In genomic region chr8:105083449-105084050, GRCm38 (mm10) we compare ENCODE assay signal across 26 mouse cellular contexts. TPM values are rescaled to one million over a fixed set of nuclear protein-coding genes. Genes with fewer than 3 reads are reported as not detected.
A peak's percentile ranks its signal among the peaks of the same experiment; 100 is the strongest.
DNase-seq lines count a peak whose midpoint lies in the region; ATAC-seq lines count a peak whose summit lies in the region.
"Had no signal": no experiment of that assay in that cellular context is flagged by ENCODE, and none has a peak within 500 bp of the region (broad histone marks: within the 10 kb centered on the region; RNA-seq: fewer than 3 reads in every experiment).

Ces3b (plus strand) TSS chr8:105083753.

- intact Hi-C loops in heart, postnatal 10 days (cut with DNase I): no loop called here
- intact Hi-C loops in left cerebral cortex, postnatal 4 days (cut with DNase I): no loop called here

- H3K9me3 ChIP-seq in heart, embryonic 10.5 days: no peaks in the 10 kb centered on the region
- no peaks in the 10 kb centered on the region for H3K9me3 ChIP-seq in heart, embryonic 11.5 days (replicated peaks; ENCODE audit: control insufficient read depth, low read length)
- no peaks in the 10 kb centered on the region for H3K9me3 ChIP-seq in heart, embryonic 14.5 days (ENCODE audit: control insufficient read depth, low read length)
- H3K9me3 ChIP-seq in neural tube, embryonic 15.5 days (replicated peaks): no peaks in the 10 kb centered on the region
- H3K9me3 ChIP-seq: embryonic facial prominence, embryonic 12.5 days; forebrain, embryonic 12.5 days; hindbrain, embryonic 10.5 days; intestine, embryonic 15.5 days had no signal

- H3K9ac ChIP-seq in heart, embryonic 11.5 days (ENCODE audit: low read depth, low read length): no peak within 1 kb of the TSS
- no peak within 1 kb of the TSS for H3K9ac ChIP-seq in heart, embryonic 14.5 days (ENCODE audit: low read length)
- H3K9ac ChIP-seq in neural tube, embryonic 15.5 days (replicated peaks): no peak within 1 kb of the TSS
- H3K9ac ChIP-seq: embryonic facial prominence, embryonic 12.5 days; forebrain, embryonic 12.5 days; hindbrain, embryonic 14.5 days; intestine, embryonic 15.5 days had no signal

- 0 out of 2 replicates have a peak within 1 kb of the TSS, but pooled peaks have one; percentile 8 for H3K4me2 ChIP-seq in heart, embryonic 11.5 days
- peak within 1 kb of the TSS; percentile 38 for H3K4me2 ChIP-seq in heart, embryonic 14.5 days (ENCODE audit: low read length)
- no peak within 1 kb of the TSS for H3K4me2 ChIP-seq in neural tube, embryonic 15.5 days
- H3K4me2 ChIP-seq: embryonic facial prominence, embryonic 12.5 days; forebrain, embryonic 12.5 days; hindbrain, embryonic 14.5 days; intestine, embryonic 15.5 days had no signal

- H3K4me3 ChIP-seq in heart, embryonic 10.5 days: no peak within 1 kb of the TSS
- no peak within 1 kb of the TSS for H3K4me3 ChIP-seq in heart, embryonic 11.5 days (ENCODE audit: low read depth, low read length)
- no peak within 1 kb of the TSS for H3K4me3 ChIP-seq in heart, embryonic 14.5 days (ENCODE audit: control insufficient read depth in 1 of 2, insufficient read depth in 1 of 2, low read depth in 1 of 2, low read length in 2 of 2)
- no peak within 1 kb of the TSS for H3K4me3 ChIP-seq in neural tube, embryonic 15.5 days (replicated peaks)
- H3K4me3 ChIP-seq: embryonic facial prominence, embryonic 12.5 days; forebrain, embryonic 12.5 days; hindbrain, embryonic 10.5 days; intestine, embryonic 15.5 days had no signal

- peak; percentile 5 for DNase-seq in heart, adult 8-10 months (ENCODE audit: low spot score)
- DNase-seq in heart, embryonic 10.5 days (ENCODE audit: low spot score): no peak
- DNase-seq in heart, postnatal 10 days: peak; percentile 13 to 31
- no peak for DNase-seq in left cerebral cortex, postnatal 4 days
- DNase-seq: adrenal gland, postnatal 14 days; cerebellum, adult 11-12 months; cerebellum, adult 9-10 months; cerebellum, postnatal 25 days; gastrocnemius, postnatal 14 days had no signal

- no peaks in the 10 kb centered on the region for H3K36me3 ChIP-seq in heart, embryonic 10.5 days
- H3K36me3 ChIP-seq in heart, embryonic 11.5 days (ENCODE audit: control insufficient read depth, insufficient read depth, low read length): no peaks in the 10 kb centered on the region
- H3K36me3 ChIP-seq in heart, embryonic 14.5 days (ENCODE audit: control insufficient read depth, insufficient read depth, low read length): no peaks in the 10 kb centered on the region
- no peaks in the 10 kb centered on the region for H3K36me3 ChIP-seq in neural tube, embryonic 15.5 days
- H3K36me3 ChIP-seq: embryonic facial prominence, embryonic 12.5 days; forebrain, embryonic 12.5 days; hindbrain, embryonic 10.5 days; intestine, embryonic 15.5 days had no signal

- no peak within 1 kb of the TSS for H3K27ac ChIP-seq in heart, embryonic 10.5 days
- no peak within 1 kb of the TSS for H3K27ac ChIP-seq in heart, embryonic 11.5 days (ENCODE audit: low read depth, low read length)
- H3K27ac ChIP-seq in heart, embryonic 14.5 days (replicated peaks in 1 of 2; ENCODE audit: control insufficient read depth in 1 of 2, insufficient read depth in 1 of 2, low read depth in 2 of 2, low read length in 2 of 2): peak within 1 kb of the TSS in 1 of 2 experiments; percentile 37; a peak in 2 of 4 replicates
- no peak within 1 kb of the TSS for H3K27ac ChIP-seq in neural tube, embryonic 15.5 days (replicated peaks)
- H3K27ac ChIP-seq: embryonic facial prominence, embryonic 12.5 days; forebrain, embryonic 12.5 days; hindbrain, embryonic 10.5 days; hindbrain, embryonic 14.5 days; intestine, embryonic 15.5 days had no signal

- WGBS in heart, embryonic 10.5 days: 40% methylated on average over 7 of the region's 7 CpGs
- WGBS in heart, embryonic 11.5 days (ENCODE audit: insufficient replicate concordance): 43% methylated on average over 7 of the region's 7 CpGs
- WGBS in heart, embryonic 14.5 days: 24% methylated on average over 7 of the region's 7 CpGs
- 80% methylated on average over 7 of the region's 7 CpGs for WGBS in neural tube, embryonic 15.5 days

- ATAC-seq in heart, embryonic 11.5 days (replicated peaks; ENCODE audit: insufficient number of reproducible peaks, low FRiP score, low TSS enrichment): 0 out of 2 replicates have a peak, but pooled peaks have one; percentile 22
- ATAC-seq in heart, embryonic 14.5 days (ENCODE audit: insufficient number of reproducible peaks, insufficient read depth, low FRiP score, low read depth): peak; percentile 51
- ATAC-seq in neural tube, embryonic 15.5 days (ENCODE audit: low FRiP score): no peak
- ATAC-seq: activated CD4-positive, CD25-positive, alpha-beta regulatory T cell, adult 4 months; forebrain, embryonic 16.5 days; intestine, embryonic 15.5 days; Patski had no signal

- H3K27me3 ChIP-seq in heart, embryonic 10.5 days (ENCODE audit: insufficient read depth, poor library complexity, severe bottlenecking): no peaks in the 10 kb centered on the region
- H3K27me3 ChIP-seq in heart, embryonic 11.5 days (ENCODE audit: control insufficient read depth, insufficient read depth, low read length): no peaks in the 10 kb centered on the region
- no peaks in the 10 kb centered on the region for H3K27me3 ChIP-seq in heart, embryonic 14.5 days (ENCODE audit: control insufficient read depth, insufficient read depth, low read length)
- H3K27me3 ChIP-seq in neural tube, embryonic 15.5 days (replicated peaks): no peaks in the 10 kb centered on the region
- H3K27me3 ChIP-seq: embryonic facial prominence, embryonic 12.5 days; forebrain, embryonic 12.5 days; intestine, embryonic 15.5 days had no signal

- H3K4me1 ChIP-seq in heart, embryonic 10.5 days: peaks cover 6% of the 10 kb centered on the region; the same call in 1 of the 2 replicates
- H3K4me1 ChIP-seq in heart, embryonic 11.5 days (ENCODE audit: control insufficient read depth, insufficient read depth, low read length): no peaks in the 10 kb centered on the region
- peaks cover 5 to 6% of the 10 kb centered on the region in 2 experiments; a peak in 2 of 4 replicates for H3K4me1 ChIP-seq in heart, embryonic 14.5 days (ENCODE audit: control insufficient read depth in 2 of 2, insufficient read depth in 2 of 2, low read length in 2 of 2)
- no peaks in the 10 kb centered on the region for H3K4me1 ChIP-seq in neural tube, embryonic 15.5 days
- H3K4me1 ChIP-seq: embryonic facial prominence, embryonic 12.5 days; forebrain, embryonic 12.5 days; hindbrain, embryonic 10.5 days; intestine, embryonic 15.5 days had no signal

RNA-seq across cellular contexts. Expression of gene Ces3b, which starts in this region (rescaled TPM):
- total RNA-seq in heart, adult 8-10 months (2022): under 1 TPM in 2 of 4 experiments, not detected in 2; 0.26 to 0.33 TPM
- polyA plus RNA-seq in heart, embryonic 10.5 days (2016; fragmentation: Nextera tagmentation; extraction: Ambion mirVana): 0.15 TPM in 1 of 2 replicates, not detected in the other
- not detected in 2 replicates for polyA plus RNA-seq in heart, embryonic 11.5 days (2014; fragmentation: Nextera tagmentation; extraction: Ambion mirVana)
- 0.12 TPM in 2 replicates for polyA plus RNA-seq in heart, embryonic 14.5 days (2014; fragmentation: Nextera tagmentation; extraction: Ambion mirVana)
- under 1 TPM in 1 of 2 experiments, not detected in 1; 0.10 TPM for total RNA-seq in heart, postnatal 10 days (2021)
- total RNA-seq in left cerebral cortex, postnatal 4 days (2021): not detected
- polyA plus RNA-seq in neural tube, embryonic 15.5 days (2015; fragmentation: Nextera tagmentation; extraction: Ambion mirVana): not detected in 2 replicates
- total RNA-seq: adrenal gland, adult 18-20 months; CH12.LX; gastrocnemius, postnatal 14 days; granulocyte monocyte progenitor cell, adult 5-6 weeks had no signal
- polyA plus RNA-seq: activated CD4-positive, CD25-positive, alpha-beta regulatory T cell, adult 4 months; cortical plate, adult 2 months; embryonic facial prominence, embryonic 12.5 days; forebrain, embryonic 12.5 days; forebrain, embryonic 16.5 days; frontal cortex, adult 2 months; hindbrain, embryonic 10.5 days; hindbrain, embryonic 14.5 days; intestine, embryonic 15.5 days; kidney, embryonic 14.5 days; Patski had no signal

Comparison
In these comparisons a context has a peak if more than half of its experiments do, and no peak if none do; other contexts are left out.
1. Peak in DNase-seq in heart, adult 8-10 months; RNA of the gene not detected or under 1 TPM.
2. Peak in ATAC-seq and H3K4me2 ChIP-seq in heart, embryonic 11.5 days; RNA of the gene not detected or under 1 TPM.
3. Peak in ATAC-seq and H3K4me2 ChIP-seq in heart, embryonic 14.5 days; RNA of the gene not detected or under 1 TPM.
4. Peak in DNase-seq in heart, postnatal 10 days; RNA of the gene not detected or under 1 TPM.